Mouse (Mus musculus): ENCODE measurements around the gene Gm28047. TPM values are rescaled to one million over a fixed set of nuclear protein-coding genes. Genes with fewer than 3 reads are reported as not detected.

Gm28047 gene
- polyA plus RNA-seq, 1 experiment, result not detected

- Histone ChIP-seq H3K4me1 (ENCODE audit: control insufficient read depth, insufficient read depth, low read length) (peaks cover 30% of the 10 kb centered on the region), H3K4me3 (ENCODE audit: insufficient read depth, low read length) (no peak overlapping the region), H3K27ac (ENCODE audit: insufficient read depth, low read depth, low read length) (no peak overlapping the region)
- TF ChIP-seq CTCF (IDR thresholded peaks at IDR 0.05; ENCODE audit: low read depth, low read length) (no peak), POLR2A (IDR thresholded peaks at IDR 0.05; ENCODE audit: borderline replicate concordance, low read depth, low read length) (no peak)
Measured at GRCm38 (mm10) chr15:102503924-102504782, 120.7 kb downstream of the Gm28047 start.

- TF ChIP-seq POLR2A (IDR thresholded peaks at IDR 0.05; ENCODE audit: borderline replicate concordance, low read depth, low read length), result no peak
- Histone ChIP-seq H3K4me1 (ENCODE audit: control insufficient read depth, insufficient read depth, low read length) (peaks cover 30% of the 10 kb centered on the region), H3K27ac (ENCODE audit: insufficient read depth, low read depth, low read length) (no peak within 1 kb of the TSS), H3K4me3 (ENCODE audit: insufficient read depth, low read length) (no peak within 1 kb of the TSS)
Measured at GRCm38 (mm10) chr15:102503447-102503846, 121.4 kb downstream of the Gm28047 start, which contains the start of gene Gm10337. TSS of gene Gm10337 (plus strand) at chr15:102503722.

- no peak overlapping the region for H3K4me3 ChIP-seq (ENCODE audit: insufficient read depth, low read length)
- no peak for TF ChIP-seq CTCF (IDR thresholded peaks at IDR 0.05; ENCODE audit: low read depth, low read length)
- no peak for TF ChIP-seq POLR2A (IDR thresholded peaks at IDR 0.05; ENCODE audit: borderline replicate concordance, low read depth, low read length)
- peaks cover 21% of the 10 kb centered on the region for H3K4me1 ChIP-seq (ENCODE audit: control insufficient read depth, insufficient read depth, low read length)
- no peak overlapping the region for H3K27ac ChIP-seq (ENCODE audit: insufficient read depth, low read depth, low read length)
Measured at GRCm38 (mm10) chr15:102502254-102502840, 122.5 kb downstream of the Gm28047 start.

- TF ChIP-seq POLR2A (IDR thresholded peaks at IDR 0.05; ENCODE audit: borderline replicate concordance, low read depth, low read length) (no peak), CTCF (IDR thresholded peaks at IDR 0.05; ENCODE audit: low read depth, low read length) (no peak)
- Histone ChIP-seq H3K4me1 (ENCODE audit: control insufficient read depth, insufficient read depth, low read length) (peaks cover 14% of the 10 kb centered on the region), H3K27ac (ENCODE audit: insufficient read depth, low read depth, low read length) (no peak overlapping the region), H3K4me3 (ENCODE audit: insufficient read depth, low read length) (no peak overlapping the region)
Measured at GRCm38 (mm10) chr15:102501084-102501814, 123.6 kb downstream of the Gm28047 start.

GRCm38 (mm10) chr15:102500479-102500878 lies 124.4 kb downstream of the Gm28047 start:
- H3K27ac ChIP-seq (ENCODE audit: insufficient read depth, low read depth, low read length), result no peak overlapping the region
- peaks cover 7% of the 10 kb centered on the region for H3K4me1 ChIP-seq (ENCODE audit: control insufficient read depth, insufficient read depth, low read length)
- TF ChIP-seq CTCF (IDR thresholded peaks at IDR 0.05; ENCODE audit: low read depth, low read length) (no peak), POLR2A (IDR thresholded peaks at IDR 0.05; ENCODE audit: borderline replicate concordance, low read depth, low read length) (no peak)
- H3K4me3 ChIP-seq (ENCODE audit: insufficient read depth, low read length), result no peak overlapping the region

- no peak overlapping the region for H3K27ac ChIP-seq (ENCODE audit: insufficient read depth, low read depth, low read length)
- 0 out of 2 replicates have a peak, but pooled peaks cover 5% of the 10 kb centered on the region for H3K4me1 ChIP-seq (ENCODE audit: control insufficient read depth, insufficient read depth, low read length)
- H3K4me3 ChIP-seq (ENCODE audit: insufficient read depth, low read length), result no peak overlapping the region
- TF ChIP-seq CTCF (IDR thresholded peaks at IDR 0.05; ENCODE audit: low read depth, low read length) (no peak), POLR2A (IDR thresholded peaks at IDR 0.05; ENCODE audit: borderline replicate concordance, low read depth, low read length) (no peak)
Measured at GRCm38 (mm10) chr15:102499851-102500250, 125.0 kb downstream of the Gm28047 start.

- no peak overlapping the region for H3K4me3 ChIP-seq (ENCODE audit: insufficient read depth, low read length)
- TF ChIP-seq POLR2A (IDR thresholded peaks at IDR 0.05; ENCODE audit: borderline replicate concordance, low read depth, low read length) (no peak), CTCF (IDR thresholded peaks at IDR 0.05; ENCODE audit: low read depth, low read length) (no peak)
- no peak overlapping the region for H3K27ac ChIP-seq (ENCODE audit: insufficient read depth, low read depth, low read length)
- H3K4me1 ChIP-seq (ENCODE audit: control insufficient read depth, insufficient read depth, low read length), result 0 out of 2 replicates have a peak, but pooled peaks cover 5% of the 10 kb centered on the region
Measured at GRCm38 (mm10) chr15:102499370-102499769, 125.5 kb downstream of the Gm28047 start.

GRCm38 (mm10) chr15:102498322-102498721 lies 126.5 kb downstream of the Gm28047 start:
- H3K4me3 ChIP-seq (ENCODE audit: insufficient read depth, low read length), result no peak overlapping the region
- H3K27ac ChIP-seq (ENCODE audit: insufficient read depth, low read depth, low read length), result no peak overlapping the region
- TF ChIP-seq POLR2A (IDR thresholded peaks at IDR 0.05; ENCODE audit: borderline replicate concordance, low read depth, low read length) (no peak), CTCF (IDR thresholded peaks at IDR 0.05; ENCODE audit: low read depth, low read length) (no peak)
- H3K4me1 ChIP-seq (ENCODE audit: control insufficient read depth, insufficient read depth, low read length), result 0 out of 2 replicates have a peak, but pooled peaks cover 5% of the 10 kb centered on the region

GRCm38 (mm10) chr15:102487664-102488063 lies 137.2 kb downstream of the Gm28047 start:
- H3K4me3 ChIP-seq (ENCODE audit: insufficient read depth, low read length), result no peak overlapping the region
- no peak overlapping the region for H3K27ac ChIP-seq (ENCODE audit: insufficient read depth, low read depth, low read length)
- TF ChIP-seq POLR2A (IDR thresholded peaks at IDR 0.05; ENCODE audit: borderline replicate concordance, low read depth, low read length) (no peak), CTCF (IDR thresholded peaks at IDR 0.05; ENCODE audit: low read depth, low read length) (no peak)
- no peaks in the 10 kb centered on the region for H3K4me1 ChIP-seq (ENCODE audit: control insufficient read depth, insufficient read depth, low read length)

Data from bone marrow macrophage, adult 2 months (primary cell).